Mouse (Mus musculus): ENCODE data around the gene Eea1. TPM values are rescaled to one million over a fixed set of nuclear protein-coding genes. Genes with fewer than 3 reads are reported as not detected.
A peak's percentile ranks its signal among the peaks of the same experiment; 100 is the strongest.
"Not testable (repeated sequence)": the region's sequence is repeated elsewhere in the genome, so short reads cannot be mapped to it uniquely, and the experiment has no call there.

The Eea1 gene
- polyA plus RNA-seq, 1 experiment, result 1.5 TPM

GRCm38 (mm10) chr10:96076461-96076860, 136.0 kb downstream of the Eea1 start:
- no peaks in the 10 kb centered on the region for H3K27me3 ChIP-seq (ENCODE audit: control insufficient read depth, insufficient read depth, low read length)
- TF ChIP-seq POLR2A (IDR thresholded peaks at IDR 0.05; ENCODE audit: control insufficient read depth, extremely low read depth, insufficient read depth, low read length, poor library complexity) (no peak), CTCF (IDR thresholded peaks at IDR 0.05; ENCODE audit: borderline replicate concordance, control insufficient read depth, extremely low read depth, insufficient read depth, low read length, poor library complexity) (no peak)
- no peak overlapping the region for H3K4me3 ChIP-seq (ENCODE audit: control insufficient read depth, insufficient read depth, low read length)
- H3K4me1 ChIP-seq (replicated peaks; ENCODE audit: control insufficient read depth, insufficient read depth, low read length), result no peaks in the 10 kb centered on the region
- H3K36me3 ChIP-seq (ENCODE audit: control insufficient read depth, insufficient read depth, low read length), result no peaks in the 10 kb centered on the region
- WGBS, result 95% methylated on average over 3 of the region's 3 CpGs
- no peak overlapping the region for H3K27ac ChIP-seq (ENCODE audit: control insufficient read depth, insufficient read depth, low read length)
- DNase-seq, result no peak

GRCm38 (mm10) chr10:96077480-96078066, 137.1 kb downstream of the Eea1 start:
- not testable (repeated sequence) for H3K36me3 ChIP-seq (ENCODE audit: control insufficient read depth, insufficient read depth, low read length); H3K27ac ChIP-seq (ENCODE audit: control insufficient read depth, insufficient read depth, low read length); H3K4me3 ChIP-seq (ENCODE audit: control insufficient read depth, insufficient read depth, low read length); H3K4me1 ChIP-seq (replicated peaks; ENCODE audit: control insufficient read depth, insufficient read depth, low read length); DNase-seq; H3K27me3 ChIP-seq (ENCODE audit: control insufficient read depth, insufficient read depth, low read length)
- WGBS, result 93% methylated on average over 6 of the region's 6 CpGs

GRCm38 (mm10) chr10:96079823-96080222, 139.4 kb downstream of the Eea1 start:
- Histone ChIP-seq H3K4me1 (replicated peaks; ENCODE audit: control insufficient read depth, insufficient read depth, low read length) (no peaks in the 10 kb centered on the region), H3K27ac (ENCODE audit: control insufficient read depth, insufficient read depth, low read length) (no peak overlapping the region), H3K36me3 (ENCODE audit: control insufficient read depth, insufficient read depth, low read length) (no peaks in the 10 kb centered on the region), H3K4me3 (ENCODE audit: control insufficient read depth, insufficient read depth, low read length) (no peak overlapping the region), H3K27me3 (ENCODE audit: control insufficient read depth, insufficient read depth, low read length) (no peaks in the 10 kb centered on the region)
- WGBS, result 93% methylated on average over 4 of the region's 4 CpGs
- DNase-seq, result no peak
- TF ChIP-seq CTCF (IDR thresholded peaks at IDR 0.05; ENCODE audit: borderline replicate concordance, control insufficient read depth, extremely low read depth, insufficient read depth, low read length, poor library complexity) (no peak), POLR2A (IDR thresholded peaks at IDR 0.05; ENCODE audit: control insufficient read depth, extremely low read depth, insufficient read depth, low read length, poor library complexity) (no peak)

GRCm38 (mm10) chr10:96080440-96081381, 140.3 kb downstream of the Eea1 start:
- no peak overlapping the region for H3K27ac ChIP-seq (ENCODE audit: control insufficient read depth, insufficient read depth, low read length)

GRCm38 (mm10) chr10:96082203-96082602, 141.8 kb downstream of the Eea1 start:
- Histone ChIP-seq H3K4me1 (replicated peaks; ENCODE audit: control insufficient read depth, insufficient read depth, low read length) (no peaks in the 10 kb centered on the region), H3K36me3 (ENCODE audit: control insufficient read depth, insufficient read depth, low read length) (no peaks in the 10 kb centered on the region), H3K4me3 (ENCODE audit: control insufficient read depth, insufficient read depth, low read length) (no peak overlapping the region), H3K27me3 (ENCODE audit: control insufficient read depth, insufficient read depth, low read length) (no peaks in the 10 kb centered on the region), H3K27ac (ENCODE audit: control insufficient read depth, insufficient read depth, low read length) (no peak overlapping the region)
- TF ChIP-seq POLR2A (IDR thresholded peaks at IDR 0.05; ENCODE audit: control insufficient read depth, extremely low read depth, insufficient read depth, low read length, poor library complexity), result no peak
- no peak for TF ChIP-seq CTCF (IDR thresholded peaks at IDR 0.05; ENCODE audit: borderline replicate concordance, control insufficient read depth, extremely low read depth, insufficient read depth, low read length, poor library complexity)
- DNase-seq, result no peak
- 39% methylated on average over 3 of the region's 3 CpGs for WGBS

More at GRCm38 (mm10) chr10:96080440-96081381, 140.3 kb downstream of the Eea1 start:
- 52% methylated on average over 21 of the region's 21 CpGs for WGBS
- Histone ChIP-seq H3K4me3 (ENCODE audit: control insufficient read depth, insufficient read depth, low read length) (no peak overlapping the region), H3K36me3 (ENCODE audit: control insufficient read depth, insufficient read depth, low read length) (no peaks in the 10 kb centered on the region), H3K27me3 (ENCODE audit: control insufficient read depth, insufficient read depth, low read length) (no peaks in the 10 kb centered on the region), H3K4me1 (replicated peaks; ENCODE audit: control insufficient read depth, insufficient read depth, low read length) (no peaks in the 10 kb centered on the region)
- DNase-seq, result peak; percentile 30
- no peak for TF ChIP-seq CTCF (IDR thresholded peaks at IDR 0.05; ENCODE audit: borderline replicate concordance, control insufficient read depth, extremely low read depth, insufficient read depth, low read length, poor library complexity)
- no peak for TF ChIP-seq POLR2A (IDR thresholded peaks at IDR 0.05; ENCODE audit: control insufficient read depth, extremely low read depth, insufficient read depth, low read length, poor library complexity)

GRCm38 (mm10) chr10:96089744-96090143, 149.3 kb downstream of the Eea1 start:
- Histone ChIP-seq H3K27ac (ENCODE audit: control insufficient read depth, insufficient read depth, low read length) (no peak overlapping the region), H3K27me3 (ENCODE audit: control insufficient read depth, insufficient read depth, low read length) (no peaks in the 10 kb centered on the region)
- 93% methylated on average over 1 of the region's 1 CpGs for WGBS

More at GRCm38 (mm10) chr10:96089744-96090143, 149.3 kb downstream of the Eea1 start:
- Histone ChIP-seq H3K36me3 (ENCODE audit: control insufficient read depth, insufficient read depth, low read length) (no peaks in the 10 kb centered on the region), H3K4me3 (ENCODE audit: control insufficient read depth, insufficient read depth, low read length) (no peak overlapping the region), H3K4me1 (replicated peaks; ENCODE audit: control insufficient read depth, insufficient read depth, low read length) (no peaks in the 10 kb centered on the region)
- no peak for DNase-seq
- TF ChIP-seq POLR2A (IDR thresholded peaks at IDR 0.05; ENCODE audit: control insufficient read depth, extremely low read depth, insufficient read depth, low read length, poor library complexity), result no peak
- no peak for TF ChIP-seq CTCF (IDR thresholded peaks at IDR 0.05; ENCODE audit: borderline replicate concordance, control insufficient read depth, extremely low read depth, insufficient read depth, low read length, poor library complexity)
